Mouse (Mus musculus): ENCODE measurements around the gene Kdm8.
"Not testable (repeated sequence)": the region's sequence is repeated elsewhere in the genome, so short reads cannot be mapped to it uniquely, and the experiment has no call there.

Kdm8 gene

DNA sequence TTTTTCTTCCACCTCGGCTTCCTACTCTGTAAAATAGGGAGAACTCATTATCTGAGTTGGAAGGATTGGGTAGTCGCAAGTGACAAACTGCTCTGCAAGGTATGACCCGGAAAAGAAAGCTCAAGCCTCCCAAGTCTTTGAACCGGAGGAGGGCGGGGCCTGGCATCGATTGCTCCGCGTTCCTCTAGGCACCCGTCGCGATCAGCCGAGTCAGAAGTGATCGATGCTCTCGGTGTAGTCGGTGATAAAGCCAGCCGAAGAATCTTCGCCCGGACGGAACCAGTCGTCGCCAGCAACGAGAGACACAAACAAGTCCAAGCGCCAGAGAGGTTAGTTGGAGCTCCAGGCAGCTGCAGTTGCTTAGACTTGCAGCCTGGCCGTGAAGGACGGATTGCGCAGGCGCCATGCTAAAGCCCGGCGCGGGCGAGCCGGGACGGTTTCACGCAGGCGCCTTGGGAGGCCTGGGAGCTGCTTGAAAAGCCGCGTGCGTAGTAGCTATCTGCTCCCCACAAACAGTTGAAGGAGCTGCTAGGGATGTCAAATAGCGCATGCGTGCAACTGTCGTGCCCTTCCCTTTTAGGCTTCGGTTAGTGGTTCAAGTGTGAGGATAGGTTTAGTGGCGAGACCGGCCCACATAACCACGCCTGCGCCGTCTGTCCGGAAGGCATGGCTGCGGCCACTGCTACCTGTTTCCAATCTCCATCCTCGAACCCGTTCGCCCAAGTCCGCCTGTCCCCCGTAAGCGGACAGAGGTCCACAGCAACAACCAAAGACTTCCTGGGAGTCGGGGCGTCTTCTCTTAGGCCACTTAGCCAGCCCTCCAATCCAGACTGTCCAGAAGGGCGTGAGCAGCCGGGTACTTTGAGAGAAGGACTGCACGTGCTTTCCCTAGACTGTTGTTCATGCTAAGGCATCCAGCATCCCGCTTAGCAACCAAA, at the start of gene Kdm8:
TSS of gene Kdm8 (plus strand) at position 213 of the 938 bp plus-strand sequence.
- ChIA-PET CTCF (interaction anchor here in 2 of 4 experiments (0.6 to 1.4 kb wide), 9 partner anchors 12 to 304 kb away, joined by 3 to 10 read pairs (median 3); no protein-coding TSS in a partner anchor), POLR2A (interaction anchor here (0.6 to 3.2 kb wide), 44 partner anchors 9 to 261 kb away, joined by 3 to 35 read pairs (median 4); partner anchors contain the start of genes Nsmce1 (in 3 of the 4) and Il4ra (in 1 of the 4))

DNA sequence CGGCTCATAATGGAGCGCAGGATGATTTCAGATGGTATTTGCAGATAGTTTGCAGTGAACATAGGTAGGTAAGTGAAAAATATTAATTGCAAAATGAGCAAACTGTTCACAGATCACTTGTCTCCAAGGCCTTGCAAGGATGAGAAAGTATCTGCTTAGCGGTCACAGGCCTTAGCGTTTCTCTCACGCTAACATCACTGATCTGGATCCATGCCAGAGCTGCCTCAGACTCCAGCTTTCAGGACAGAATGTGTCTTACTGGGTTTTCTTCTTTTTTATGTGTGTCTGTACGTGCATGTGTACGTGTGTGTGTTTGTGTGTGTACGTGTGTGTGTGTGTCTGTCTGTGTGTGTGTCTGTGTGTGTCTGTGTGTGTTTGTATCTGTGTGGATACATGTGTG, 46.4 kb upstream of the Kdm8 start:
- CTCF ChIA-PET: no interaction called here
- POLR2A ChIA-PET: interaction anchor here in 3 of 4 experiments (0.7 to 5.3 kb wide), 15 partner anchors 8 to 198 kb away, joined by 3 to 66 read pairs (median 4); partner anchors contain the start of genes Kdm8 (in 2 of the 3) and Nsmce1 (in 1 of the 3)

DNA sequence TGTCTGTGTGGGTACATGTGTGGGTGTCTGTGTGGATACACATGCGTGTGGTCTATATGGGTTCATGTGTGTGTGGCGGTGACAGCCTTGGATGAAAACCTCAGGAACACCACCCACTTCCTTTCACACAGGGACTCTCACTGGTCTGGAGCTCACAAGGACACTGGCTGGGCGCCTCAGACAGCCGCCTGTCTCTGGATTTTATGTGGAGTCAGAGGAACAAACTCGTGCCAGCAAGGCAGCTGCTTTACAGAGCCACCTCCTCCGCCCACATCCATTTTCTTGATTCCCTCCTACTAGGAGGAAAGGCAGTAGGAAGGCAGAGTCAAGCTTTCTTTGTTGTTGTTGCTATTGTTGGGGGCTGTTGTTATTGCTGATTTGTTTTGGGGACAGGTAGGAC, 45.8 kb upstream of the Kdm8 start:
- CTCF ChIA-PET: interaction anchor here in 2 of 4 experiments (0.8 to 1.6 kb wide), 2 partner anchors 21 kb away, joined by 4 read pairs; no protein-coding TSS in a partner anchor
- POLR2A ChIA-PET: interaction anchor here in 2 of 4 experiments (0.6 to 5.3 kb wide), 18 partner anchors 9 to 197 kb away, joined by 3 to 66 read pairs (median 4); partner anchors contain the start of genes Kdm8 (in 2 of the 2) and Nsmce1 (in 1 of the 2)

DNA sequence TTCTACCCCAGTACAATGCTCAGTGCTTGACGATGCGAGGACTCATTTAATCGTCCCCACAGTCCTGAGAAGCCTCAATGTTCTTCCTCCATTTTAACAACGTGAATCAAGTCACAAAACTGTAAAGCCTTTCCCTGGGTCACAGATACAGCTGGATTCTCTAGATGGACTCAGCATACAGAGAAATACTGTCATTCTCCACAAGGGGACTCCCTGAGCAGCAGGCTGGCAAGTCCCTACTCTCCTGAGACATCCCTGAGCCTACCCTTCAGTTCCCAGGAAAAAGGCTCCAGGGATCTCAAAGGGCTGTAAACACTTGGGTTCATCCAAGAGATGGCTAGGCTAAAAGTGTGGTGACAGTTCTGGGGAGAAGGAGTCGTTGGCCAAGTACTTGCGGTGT, 37.3 kb upstream of the Kdm8 start:
- ChIA-PET CTCF (interaction anchor here in 2 of 4 experiments (0.7 to 1.2 kb wide), 2 partner anchors 11 to 637 kb away, joined by 3 to 4 read pairs; no protein-coding TSS in a partner anchor), POLR2A (interaction anchor here in 2 of 4 experiments (0.6 to 3.6 kb wide), 3 partner anchors 10 to 11 kb away, joined by 4 to 26 read pairs (median 4); no protein-coding TSS in a partner anchor)

DNA sequence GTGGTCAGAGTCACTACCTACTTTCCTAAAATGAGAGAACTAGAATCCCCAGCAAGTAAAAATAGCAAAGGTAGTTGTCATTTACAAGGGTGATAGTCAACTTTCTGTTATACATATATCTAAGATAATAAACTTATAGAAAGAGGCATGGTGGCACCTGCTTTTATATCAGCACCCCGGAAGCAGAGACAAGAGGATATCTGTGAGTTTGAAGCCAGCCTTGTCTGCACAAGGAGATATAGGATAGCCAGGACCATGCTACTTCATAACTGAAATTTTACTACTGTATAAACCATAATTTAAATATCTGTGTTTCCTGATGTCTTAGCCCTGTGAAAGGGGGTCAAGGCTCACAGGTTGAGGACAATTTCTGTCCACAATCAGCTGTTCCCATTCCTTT, 29.4 kb upstream of the Kdm8 start:
- POLR2A ChIA-PET: interaction anchor here in 2 of 4 experiments (0.6 to 1.8 kb wide), 5 partner anchors 9 to 123 kb away, joined by 3 to 7 read pairs (median 4); partner anchors contain the start of gene Kdm8 (in 1 of the 2)
- CTCF ChIA-PET: no interaction called here

DNA sequence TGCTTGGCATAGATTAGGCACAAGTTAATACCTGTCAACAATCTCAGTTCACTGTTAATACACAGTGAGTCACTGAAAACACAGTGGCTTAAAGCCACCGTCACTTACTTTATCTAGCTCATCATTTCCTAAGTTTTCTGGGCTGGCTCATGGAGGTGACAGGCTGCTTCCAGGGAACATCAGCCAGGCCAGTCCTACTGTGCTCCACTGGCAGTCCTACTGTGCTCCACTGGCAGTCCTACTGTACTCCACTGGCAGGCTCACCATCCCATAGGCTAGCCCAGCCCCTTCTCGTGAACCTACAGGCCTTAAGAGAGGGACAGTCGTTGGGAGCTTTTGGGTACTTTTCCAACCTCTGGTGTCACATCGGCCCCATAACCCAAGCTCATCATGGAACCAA, 28.7 kb upstream of the Kdm8 start:
- ChIA-PET POLR2A (interaction anchor here in 2 of 4 experiments (1.1 to 3.7 kb wide), 6 partner anchors 10 to 76 kb away, joined by 3 to 26 read pairs (median 4); partner anchors contain the start of genes Kdm8 (in 2 of the 2) and Nsmce1 (in 1 of the 2)), CTCF (no interaction called here)

DNA sequence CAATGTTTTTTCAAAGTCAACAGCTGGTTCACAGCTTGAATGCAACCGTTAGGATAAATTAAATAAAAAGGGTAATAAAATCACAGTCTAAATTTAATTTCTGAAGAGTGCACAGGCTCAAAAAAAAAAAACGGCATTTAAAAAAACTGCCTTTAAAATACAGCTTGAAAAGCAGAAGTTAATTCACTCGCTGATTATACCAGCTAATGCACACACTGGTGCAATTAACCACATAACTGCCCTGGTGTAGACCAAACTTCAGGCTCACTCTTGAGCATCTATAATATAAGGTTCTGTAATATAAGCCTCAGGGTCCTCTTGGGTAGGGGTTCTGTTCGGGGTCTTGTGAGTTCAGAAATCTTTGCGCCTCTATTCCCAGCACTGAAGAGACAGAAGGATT, 27.7 kb upstream of the Kdm8 start:
- POLR2A ChIA-PET: interaction anchor here in 2 of 4 experiments (0.7 to 3.7 kb wide), 6 partner anchors 11 to 75 kb away, joined by 4 to 26 read pairs (median 6); partner anchors contain the start of genes Kdm8 (in 1 of the 2) and Nsmce1 (in 1 of the 2)
- CTCF ChIA-PET: interaction anchor here in 1 of 4 experiments (0.6 kb wide), 1 partner anchor 23 kb away, joined by 5 read pairs; no protein-coding TSS in a partner anchor

DNA sequence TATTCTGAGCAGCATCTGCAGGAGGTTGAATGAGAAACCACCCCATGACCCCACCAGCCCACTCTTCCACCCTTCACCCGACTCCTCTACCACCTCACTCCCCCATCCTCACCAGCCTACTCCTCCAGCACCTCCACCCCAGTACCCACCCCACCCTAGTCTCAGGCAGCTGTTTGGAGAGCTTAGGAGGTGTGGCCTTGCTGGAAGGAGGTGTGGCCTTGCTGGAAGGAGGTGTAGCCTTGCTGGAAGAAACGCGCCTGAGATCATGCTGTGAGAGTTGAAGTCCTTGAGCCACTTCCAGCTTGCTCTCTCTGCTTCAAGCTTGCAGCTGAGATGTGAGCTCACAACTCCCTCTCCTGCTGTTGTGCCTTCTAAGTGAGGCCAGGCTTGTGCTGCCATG, 26.1 kb upstream of the Kdm8 start:
- POLR2A ChIA-PET: interaction anchor here in 3 of 4 experiments (0.6 to 3.7 kb wide), 33 partner anchors 8 to 454 kb away, joined by 3 to 66 read pairs (median 4); partner anchors contain the start of genes Kdm8 (in 2 of the 3), Nsmce1 (in 2 of the 3) and Il4ra (in 1 of the 3)
- CTCF ChIA-PET: interaction anchor here (0.6 to 1.8 kb wide), 8 partner anchors 11 to 220 kb away, joined by 3 to 9 read pairs (median 4); no protein-coding TSS in a partner anchor

DNA sequence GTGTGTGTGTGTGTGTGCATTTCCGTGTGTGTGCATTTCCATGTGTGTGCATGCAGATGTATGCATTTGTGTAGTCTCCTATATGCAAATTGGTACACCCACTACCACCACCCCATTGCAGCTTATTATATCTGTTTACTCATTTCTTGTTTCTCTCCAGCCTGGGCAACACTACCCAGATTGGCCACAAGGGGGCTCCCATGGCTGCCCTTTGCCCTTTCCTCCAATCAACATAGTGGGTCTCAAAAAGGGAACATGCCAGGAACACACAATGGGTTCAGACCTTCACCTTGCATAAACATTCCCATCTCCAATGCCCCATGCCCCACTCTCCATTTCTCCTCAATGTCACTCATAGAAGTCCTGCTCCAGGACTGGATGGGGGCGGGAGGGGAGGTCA, 24.3 kb upstream of the Kdm8 start:
- POLR2A ChIA-PET: interaction anchor here in 3 of 4 experiments (0.5 to 3.5 kb wide), 10 partner anchors 8 to 187 kb away, joined by 3 to 66 read pairs (median 6); partner anchors contain the start of gene Kdm8 (in 2 of the 3)
- CTCF ChIA-PET: interaction anchor here (0.6 to 1.9 kb wide), 16 partner anchors 13 to 1965 kb away, joined by 3 to 11 read pairs (median 4); partner anchors contain the start of gene Kdm8 (in 1 of the 4)

DNA sequence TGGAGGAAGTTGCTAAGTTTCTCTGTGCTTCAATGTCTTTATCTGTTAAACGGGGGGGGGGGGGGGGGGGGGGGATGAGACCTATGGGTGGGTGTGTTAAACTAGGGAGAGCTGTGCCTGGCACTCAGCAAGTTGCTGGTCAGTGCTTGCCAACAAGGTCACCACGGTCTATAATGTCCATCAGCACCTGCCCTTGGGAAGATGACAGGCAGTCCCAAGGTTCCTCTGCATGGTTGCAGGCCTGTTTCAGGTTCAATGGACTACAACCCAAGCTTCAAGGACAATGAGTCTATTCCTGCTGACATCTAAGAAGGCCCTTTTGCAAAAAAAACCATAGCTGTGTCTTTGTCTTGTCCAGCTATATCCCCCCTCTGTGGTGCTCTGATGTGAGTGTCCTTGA, 22.6 kb upstream of the Kdm8 start:
- ChIA-PET POLR2A (interaction anchor here in 3 of 4 experiments (0.6 to 2.8 kb wide), 9 partner anchors 9 to 69 kb away, joined by 3 to 10 read pairs (median 4); partner anchors contain the start of genes Kdm8 (in 2 of the 3) and Nsmce1 (in 1 of the 3)), CTCF (interaction anchor here in 2 of 4 experiments (0.6 kb wide), 2 partner anchors 157 to 256 kb away, joined by 3 to 7 read pairs; no protein-coding TSS in a partner anchor)

DNA sequence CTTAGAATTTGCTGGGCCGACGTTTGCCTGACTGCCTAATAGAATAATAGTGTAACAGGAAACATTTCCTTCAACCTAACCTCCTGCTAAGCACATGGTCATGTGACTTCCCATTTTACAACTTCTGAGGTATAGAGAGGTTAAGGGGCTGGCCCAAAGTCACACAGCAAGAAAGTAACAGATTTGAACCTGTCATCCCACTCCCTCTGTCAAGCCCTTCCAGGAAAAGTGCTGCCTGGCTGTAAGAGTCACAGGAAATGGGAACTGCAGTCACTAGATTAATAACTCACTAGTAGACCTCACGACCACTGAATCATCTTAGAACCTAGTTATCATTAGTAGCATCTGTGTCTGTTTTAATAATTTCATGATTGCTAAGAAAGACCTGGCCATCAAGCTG, 21.4 kb upstream of the Kdm8 start:
- CTCF ChIA-PET: no interaction called here

DNA sequence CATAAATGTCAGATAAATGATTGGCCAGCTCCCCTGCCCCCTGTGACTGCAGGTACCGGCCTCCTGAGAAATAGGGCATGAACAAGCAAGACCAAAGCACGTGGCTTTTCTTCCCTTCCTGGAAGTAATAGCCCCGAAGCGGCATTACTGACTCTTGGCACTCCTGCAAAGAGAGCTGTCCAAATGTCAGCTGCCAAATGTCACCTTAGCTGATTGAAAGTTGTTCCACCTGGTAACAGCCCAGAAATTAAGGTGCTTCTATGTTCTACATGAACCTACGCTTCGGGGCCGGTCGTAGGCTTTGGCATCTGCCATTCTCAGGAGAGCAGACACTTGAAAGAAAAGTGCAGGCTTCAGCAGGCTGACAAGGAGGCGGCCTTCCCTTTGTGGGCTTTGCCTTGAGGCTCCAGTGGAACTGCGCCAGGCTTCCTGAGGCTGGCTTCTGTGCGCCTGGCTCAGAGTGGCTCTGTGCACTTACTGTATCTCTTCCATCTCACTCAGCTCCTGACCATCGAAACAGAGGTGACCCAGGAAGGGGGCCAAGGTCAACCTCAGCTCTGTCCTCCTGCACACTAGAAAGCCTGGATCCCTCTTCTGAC, 16.9 kb upstream of the Kdm8 start:
- ChIA-PET CTCF (interaction anchor here in 1 of 4 experiments (1.0 to 1.1 kb wide), 2 partner anchors 34 to 42 kb away, joined by 3 to 4 read pairs; no protein-coding TSS in a partner anchor), POLR2A (interaction anchor here in 2 of 4 experiments (1.1 to 2.7 kb wide), 7 partner anchors 8 to 67 kb away, joined by 3 to 16 read pairs (median 3); partner anchors contain the start of genes Kdm8 (in 2 of the 2) and Nsmce1 (in 1 of the 2))

More for the DNA sequence above, 21.4 kb upstream of the Kdm8 start:
- POLR2A ChIA-PET: interaction anchor here in 2 of 4 experiments (0.6 to 2.8 kb wide), 7 partner anchors 10 to 132 kb away, joined by 3 to 10 read pairs (median 3); partner anchors contain the start of genes Kdm8 (in 1 of the 2) and Nsmce1 (in 1 of the 2)

DNA sequence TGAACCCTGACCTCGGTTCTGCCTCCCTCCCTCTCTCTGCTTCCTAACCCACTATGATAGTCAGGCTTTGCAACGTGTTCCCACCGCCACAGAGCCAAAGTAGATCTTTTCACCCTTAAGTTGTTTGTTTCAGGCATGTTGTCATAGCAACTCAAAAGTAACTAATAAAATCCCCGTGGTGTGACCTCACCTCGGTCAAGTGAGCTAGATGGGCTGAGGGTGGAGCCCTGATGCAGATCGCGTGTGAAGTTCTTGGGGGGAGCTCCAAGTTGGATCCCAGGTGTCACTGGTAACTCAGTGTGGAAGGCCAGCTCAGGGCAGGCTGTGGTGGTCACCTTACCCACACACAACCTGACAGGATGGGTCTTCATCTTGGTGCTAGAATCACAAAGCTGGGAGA, 16.1 kb upstream of the Kdm8 start:
- CTCF ChIA-PET: interaction anchor here in 1 of 4 experiments (1.0 to 1.1 kb wide), 2 partner anchors 35 to 41 kb away, joined by 3 to 4 read pairs; no protein-coding TSS in a partner anchor
- POLR2A ChIA-PET: interaction anchor here in 2 of 4 experiments (1.1 to 2.7 kb wide), 5 partner anchors 9 to 63 kb away, joined by 3 to 16 read pairs (median 4); partner anchors contain the start of genes Kdm8 (in 2 of the 2) and Nsmce1 (in 1 of the 2)

DNA sequence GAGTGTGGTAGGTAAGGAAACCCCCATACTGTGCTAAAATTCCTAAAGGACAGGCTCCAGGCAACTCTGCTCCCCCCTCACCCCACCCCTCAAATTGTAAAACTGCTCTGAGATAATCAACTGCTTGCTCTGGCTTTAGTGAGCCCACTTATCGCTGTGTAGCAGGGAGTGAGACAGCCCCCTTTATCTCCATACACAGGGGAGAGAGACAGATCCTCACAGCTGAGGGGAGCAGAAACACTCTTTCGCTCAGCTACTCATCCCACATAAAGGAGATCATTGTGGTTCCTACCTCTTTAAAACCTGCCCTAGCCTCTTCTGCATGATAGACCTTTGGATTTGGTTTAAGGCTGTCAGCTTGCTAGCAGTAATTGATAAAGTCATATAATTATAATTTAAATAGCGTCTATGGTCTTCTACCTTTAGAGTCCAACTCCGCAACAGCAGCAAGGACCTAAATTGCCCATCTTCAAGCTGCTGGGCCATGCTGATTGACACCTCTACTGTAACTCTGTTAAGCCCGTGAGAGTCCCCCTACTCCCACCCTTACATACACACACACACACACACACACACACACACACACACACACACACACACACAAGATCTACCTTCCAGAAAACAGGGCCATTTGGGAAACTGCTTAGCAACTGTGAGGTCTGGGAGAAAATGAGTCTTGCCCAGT, 15.5 kb upstream of the Kdm8 start:
- CTCF ChIA-PET: not testable (repeated sequence)

DNA sequence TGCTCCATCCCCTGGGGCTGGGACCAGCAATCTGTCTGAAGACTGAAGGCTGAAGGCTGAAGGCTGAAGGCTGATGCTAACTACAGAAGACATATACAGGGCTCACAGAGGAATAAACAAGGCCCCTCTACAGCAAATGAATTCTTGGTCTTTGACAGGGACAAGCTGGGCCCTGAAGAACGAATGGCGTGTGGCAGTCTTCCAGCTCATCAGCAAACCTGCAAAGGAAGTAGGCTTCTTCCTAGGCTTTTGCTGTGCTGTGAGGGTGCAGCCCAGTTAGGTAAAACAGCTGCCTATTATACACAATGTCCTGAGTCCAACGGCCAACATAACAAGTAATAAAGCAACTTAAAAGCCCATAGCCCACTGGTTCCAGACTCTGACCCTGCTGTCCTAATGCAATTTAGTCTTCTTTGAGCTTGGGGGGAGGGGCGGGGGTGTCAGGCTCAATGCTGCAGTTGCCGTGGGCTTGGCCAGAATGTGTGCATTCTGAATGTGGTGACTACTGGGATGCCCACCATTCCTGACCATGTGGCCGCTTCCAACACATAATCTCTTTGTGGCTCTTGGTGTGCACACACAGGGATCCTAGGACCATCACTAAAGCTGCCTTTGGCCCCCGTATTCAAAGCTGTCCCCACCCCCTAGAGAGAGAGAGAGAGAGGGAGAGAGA, 14.2 kb upstream of the Kdm8 start:
- CTCF ChIA-PET: interaction anchor here in 2 of 4 experiments (0.8 to 1.2 kb wide), 2 partner anchors 25 to 40 kb away, joined by 3 read pairs; no protein-coding TSS in a partner anchor
- POLR2A ChIA-PET: interaction anchor here in 2 of 4 experiments (0.7 to 1.6 kb wide), 2 partner anchors 9 to 21 kb away, joined by 4 to 5 read pairs; no protein-coding TSS in a partner anchor

More for the DNA sequence above, 15.5 kb upstream of the Kdm8 start:
- POLR2A ChIA-PET: interaction anchor here in 2 of 4 experiments (1.5 to 2.7 kb wide), 4 partner anchors 10 to 62 kb away, joined by 3 to 16 read pairs (median 6); partner anchors contain the start of genes Kdm8 (in 2 of the 2) and Nsmce1 (in 1 of the 2)

DNA sequence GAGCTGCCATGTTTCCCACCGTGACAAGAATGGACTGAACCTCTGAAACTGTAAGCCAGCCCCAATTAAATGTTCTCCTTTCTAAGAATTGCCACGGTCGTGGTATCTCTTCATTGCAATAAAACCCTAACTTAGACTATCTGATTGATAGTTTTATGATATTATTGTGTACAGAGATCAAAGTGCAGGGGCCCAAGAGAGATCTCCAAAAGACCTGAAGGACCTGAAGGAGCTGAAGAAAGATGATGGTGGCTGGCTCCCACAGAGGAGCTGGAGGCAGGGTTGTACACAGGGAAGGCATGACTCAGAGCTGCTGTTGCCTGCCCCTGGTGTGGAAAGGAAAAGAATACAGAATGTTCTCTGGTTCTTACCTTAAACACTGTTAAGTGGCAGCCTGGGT, 10.6 kb upstream of the Kdm8 start:
- ChIA-PET POLR2A (interaction anchor here in 2 of 4 experiments (0.9 to 2.9 kb wide), 5 partner anchors 9 to 15 kb away, joined by 3 to 14 read pairs (median 5); partner anchors contain the start of gene Kdm8 (in 1 of the 2)), CTCF (interaction anchor here in 3 of 4 experiments (1.0 to 1.8 kb wide), 3 partner anchors 14 to 36 kb away, joined by 3 to 4 read pairs (median 4); no protein-coding TSS in a partner anchor)

Measured in embryonic stem cell, embryonic (primary cell).